Mouse (Mus musculus) midbrain, embryonic 14.5 days (tissue): ENCODE measurements around the gene Taf8. TPM values are rescaled to one million over a fixed set of nuclear protein-coding genes. Genes with fewer than 3 reads are reported as not detected.

Experiments used
- ATAC-seq: fragments of 200-750 bp; cut with Nextera tagmentation; 2 replicates; pipeline ENCODE4 v1.8.0; 2017; ENCODE audit warnings: moderate number of reproducible peaks, moderate library complexity; ENCODE audit not compliant: low FRiP score, low TSS enrichment
- DNase-seq: peaks from one replicate; pipeline ENCODE4 v3.0.0-alpha.2; 2015
- H3K27ac ChIP-seq: fragments of 300-500 bp; sonication (generic); replicated peaks from 2 replicates; pipeline ENCODE4 v1.5.1; 2014; ENCODE audit warnings: mild to moderate bottlenecking, low read depth, low read length, moderate library complexity
- H3K27me3 ChIP-seq: fragments of 300-500 bp; sonication (generic); 2 replicates; pipeline ENCODE4 v1.6.1; 2014; ENCODE audit warnings: low read length, control low read depth, mixed read lengths; ENCODE audit not compliant: control insufficient read depth, insufficient read depth
- H3K36me3 ChIP-seq: fragments of 300-500 bp; sonication (generic); 2 replicates; pipeline ENCODE4 v1.6.1; 2014; ENCODE audit warnings: low read length, control low read depth; ENCODE audit not compliant: control insufficient read depth, insufficient read depth
- H3K4me1 ChIP-seq: fragments of 300-500 bp; sonication (generic); 2 replicates; pipeline ENCODE4 v1.6.1; 2014; ENCODE audit warnings: mild to moderate bottlenecking, antibody characterized with exemption, low read length, control low read depth; ENCODE audit not compliant: control insufficient read depth, insufficient read depth
- H3K4me2 ChIP-seq: fragments of 300-500 bp; sonication (generic); 2 replicates; pipeline ENCODE4 v1.6.1; 2014; ENCODE audit warnings: mild to moderate bottlenecking, low read length, moderate library complexity
- H3K4me3 ChIP-seq: fragments of 300-500 bp; sonication (generic); replicated peaks from 2 replicates; pipeline ENCODE4 v1.5.1; 2014; ENCODE audit warnings: low read depth, low read length
- H3K9ac ChIP-seq: fragments of 300-500 bp; sonication (generic); replicated peaks from 2 replicates; pipeline ENCODE4 v1.6.1; 2014; ENCODE audit warnings: mild to moderate bottlenecking, low read length, moderate library complexity
- H3K9me3 ChIP-seq: fragments of 300-500 bp; sonication (generic); 2 replicates; pipeline ENCODE4 v1.6.1; 2016; ENCODE audit warnings: low read length, control low read depth, mixed read lengths; ENCODE audit not compliant: control insufficient read depth
- WGBS: fragments of 180-500 bp; shearing (Covaris S2); extraction: QIAGEN DNeasy Blood & Tissue Kit; methylation state at CpG from one replicate; pipeline ENCODE4 v1.1.7; 2014; 5-methylcytosine and 5-hydroxymethylcytosine counted together
- polyA plus RNA-seq: library from polyadenylated mRNA; unstranded; fragments of >200 nt; fragmentation: Nextera tagmentation; extraction: Ambion mirVana; gene quantifications from 2 replicates; pipeline ENCODE4 v1.2.1, GENCODE M21; 2014

Taf8 gene
- polyA plus RNA-seq, 1 experiment from 2014 or later, result 19.2 TPM

GRCm38 (mm10) chr17:47461688-47462087 lies 40.4 kb downstream of the Taf8 start:
- Histone ChIP-seq H3K36me3 (no peaks in the 10 kb centered on the region), H3K9me3 (no peaks in the 10 kb centered on the region), H3K27ac (no peak overlapping the region), H3K4me1 (no peaks in the 10 kb centered on the region), H3K27me3 (no peaks in the 10 kb centered on the region; the same call in 1 of the 2 replicates), H3K9ac (no peak overlapping the region), H3K4me2 (no peak overlapping the region), H3K4me3 (no peak overlapping the region)
- no peak for ATAC-seq
- DNase-seq, result no peak
- 84% methylated on average over 3 of the region's 3 CpGs for WGBS

GRCm38 (mm10) chr17:47459341-47459919 lies 42.7 kb downstream of the Taf8 start:
- no peaks in the 10 kb centered on the region for H3K36me3 ChIP-seq
- H3K4me3 ChIP-seq, result no peak overlapping the region
- H3K9me3 ChIP-seq, result no peaks in the 10 kb centered on the region
- no peak overlapping the region for H3K4me2 ChIP-seq
- H3K27me3 ChIP-seq, result no peaks in the 10 kb centered on the region; the same call in 1 of the 2 replicates
- DNase-seq, result no peak
- H3K9ac ChIP-seq, result no peak overlapping the region
- ATAC-seq, result no peak
- no peaks in the 10 kb centered on the region for H3K4me1 ChIP-seq
- 82% methylated on average over 3 of the region's 3 CpGs for WGBS
- H3K27ac ChIP-seq, result no peak overlapping the region

GRCm38 (mm10) chr17:47458936-47459335 lies 43.2 kb downstream of the Taf8 start:
- no peak for ATAC-seq
- no peak overlapping the region for H3K4me2 ChIP-seq
- H3K27ac ChIP-seq, result no peak overlapping the region
- no peaks in the 10 kb centered on the region for H3K36me3 ChIP-seq
- H3K4me3 ChIP-seq, result no peak overlapping the region
- H3K27me3 ChIP-seq, result no peaks in the 10 kb centered on the region; the same call in 1 of the 2 replicates
- no peak overlapping the region for H3K9ac ChIP-seq
- WGBS, result 91% methylated on average over 2 of the region's 2 CpGs
- no peaks in the 10 kb centered on the region for H3K4me1 ChIP-seq
- H3K9me3 ChIP-seq, result no peaks in the 10 kb centered on the region
- DNase-seq, result no peak

GRCm38 (mm10) chr17:47458310-47458709 lies 43.8 kb downstream of the Taf8 start:
- Histone ChIP-seq H3K36me3 (no peaks in the 10 kb centered on the region), H3K4me2 (no peak overlapping the region), H3K4me3 (no peak overlapping the region), H3K9ac (no peak overlapping the region), H3K27ac (no peak overlapping the region), H3K27me3 (no peaks in the 10 kb centered on the region; the same call in 1 of the 2 replicates), H3K4me1 (no peaks in the 10 kb centered on the region), H3K9me3 (no peaks in the 10 kb centered on the region)
- ATAC-seq, result no peak
- WGBS, result 84% methylated on average over 13 of the region's 13 CpGs
- DNase-seq, result no peak

- DNase-seq, result no peak
- Histone ChIP-seq H3K4me1 (no peaks in the 10 kb centered on the region), H3K4me3 (no peak overlapping the region), H3K27ac (no peak overlapping the region), H3K9me3 (no peaks in the 10 kb centered on the region), H3K36me3 (no peaks in the 10 kb centered on the region), H3K4me2 (no peak overlapping the region), H3K9ac (no peak overlapping the region), H3K27me3 (no peaks in the 10 kb centered on the region)
- 70% methylated on average over 8 of the region's 8 CpGs for WGBS
- no peak for ATAC-seq
These were observed 47.4 kb downstream of the Taf8 start for GRCm38 (mm10) chr17:47454675-47455074.

GRCm38 (mm10) chr17:47452886-47453285 lies 49.2 kb downstream of the Taf8 start:
- Histone ChIP-seq H3K9ac (no peak overlapping the region), H3K4me3 (no peak overlapping the region), H3K4me1 (no peaks in the 10 kb centered on the region), H3K36me3 (no peaks in the 10 kb centered on the region), H3K4me2 (no peak overlapping the region), H3K9me3 (no peaks in the 10 kb centered on the region), H3K27ac (no peak overlapping the region), H3K27me3 (no peaks in the 10 kb centered on the region)
- DNase-seq (no peak), ATAC-seq (no peak)
- 60% methylated on average over 7 of the region's 7 CpGs for WGBS

- no peak overlapping the region for H3K27ac ChIP-seq
These were observed 51.1 kb downstream of the Taf8 start for GRCm38 (mm10) chr17:47450880-47451565.

GRCm38 (mm10) chr17:47450239-47450638 lies 51.9 kb downstream of the Taf8 start:
- Histone ChIP-seq H3K27me3 (no peaks in the 10 kb centered on the region), H3K36me3 (no peaks in the 10 kb centered on the region), H3K9me3 (no peaks in the 10 kb centered on the region), H3K4me1 (no peaks in the 10 kb centered on the region), H3K4me3 (no peak overlapping the region), H3K27ac (no peak overlapping the region), H3K4me2 (no peak overlapping the region), H3K9ac (no peak overlapping the region)
- WGBS, result 36% methylated on average over 7 of the region's 7 CpGs
- no peak for DNase-seq
- no peak for ATAC-seq

More at GRCm38 (mm10) chr17:47450880-47451565, 51.1 kb downstream of the Taf8 start:
- Histone ChIP-seq H3K27me3 (no peaks in the 10 kb centered on the region), H3K4me1 (no peaks in the 10 kb centered on the region), H3K36me3 (no peaks in the 10 kb centered on the region), H3K9me3 (no peaks in the 10 kb centered on the region), H3K9ac (no peak overlapping the region), H3K4me3 (no peak overlapping the region), H3K4me2 (no peak overlapping the region)
- ATAC-seq (no peak), DNase-seq (no peak)
- WGBS, result 77% methylated on average over 12 of the region's 12 CpGs

- no peaks in the 10 kb centered on the region for H3K9me3 ChIP-seq
- DNase-seq (no peak), ATAC-seq (no peak)
- no peak overlapping the region for H3K27ac ChIP-seq
- 79% methylated on average over 5 of the region's 5 CpGs for WGBS
- H3K4me3 ChIP-seq, result no peak overlapping the region
- no peaks in the 10 kb centered on the region for H3K27me3 ChIP-seq
- no peaks in the 10 kb centered on the region for H3K36me3 ChIP-seq
- H3K9ac ChIP-seq, result no peak overlapping the region
- H3K4me2 ChIP-seq, result no peak overlapping the region
- no peaks in the 10 kb centered on the region for H3K4me1 ChIP-seq
These were observed 52.7 kb downstream of the Taf8 start for GRCm38 (mm10) chr17:47449432-47449831.
